Mouse (Mus musculus) c-Kit-negative CD71-positive TER-119-positive erythroid progenitor cells, embryonic 14.5 days (primary cell): Measurements from ENCODE around the gene Tmem242.
"Not testable (repeated sequence)": the region's sequence is repeated elsewhere in the genome, so short reads cannot be mapped to it uniquely, and the experiment has no call there.

Experiments used
- DNase-seq: peaks from one replicate; pipeline ENCODE4 v3.0.0-alpha.2; 2013; ENCODE audit warnings: low read depth, low spot score

The Tmem242 gene

DNA sequence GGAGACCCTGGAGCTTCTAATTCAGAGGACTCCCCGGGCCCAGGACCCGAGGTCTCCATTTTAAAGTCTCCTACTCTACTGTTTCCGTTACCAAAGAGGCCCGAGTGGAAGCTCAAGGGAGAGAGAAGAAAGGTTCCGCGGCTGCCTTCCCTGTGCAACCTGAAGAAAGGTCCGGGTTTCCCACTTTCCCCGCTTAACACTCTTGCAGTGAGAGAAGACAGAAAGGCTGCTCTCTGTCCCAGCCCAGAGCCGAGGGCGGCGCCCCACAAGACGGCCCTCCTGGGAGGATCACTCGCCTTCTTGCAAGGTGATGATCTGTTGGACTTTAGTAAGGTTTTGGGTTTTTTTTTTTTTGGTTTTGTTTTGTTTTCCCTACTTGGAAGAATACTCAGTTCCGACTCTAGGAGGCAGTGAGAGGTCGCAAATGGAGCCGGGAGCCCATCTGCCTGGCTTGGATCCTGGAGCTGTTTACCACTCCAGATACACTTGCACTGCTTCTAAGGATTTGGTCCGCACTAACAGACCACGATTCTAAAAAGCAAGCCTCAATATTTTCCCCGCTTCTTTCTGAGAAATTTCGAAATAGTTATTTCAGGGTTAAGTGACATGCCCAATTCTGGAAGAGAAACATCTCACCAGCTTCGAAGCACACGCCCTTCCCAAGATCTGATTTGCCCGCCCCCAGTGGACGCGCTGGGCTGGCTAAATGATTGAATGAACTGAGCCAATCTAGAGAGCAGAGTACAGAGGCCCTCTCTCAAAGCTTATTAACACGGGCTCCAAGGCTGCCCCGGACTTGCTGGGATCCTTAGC lies at the start of gene Tmem242:
Gene Tmem242 (minus strand): TSS at position 101 of the 813 bp plus-strand sequence.
- DNase-seq: peak; percentile 76

GRCm38 (mm10) chr17:5488156-5488555 lies 48.1 kb upstream of the Tmem242 start:
- no peak for DNase-seq

DNA sequence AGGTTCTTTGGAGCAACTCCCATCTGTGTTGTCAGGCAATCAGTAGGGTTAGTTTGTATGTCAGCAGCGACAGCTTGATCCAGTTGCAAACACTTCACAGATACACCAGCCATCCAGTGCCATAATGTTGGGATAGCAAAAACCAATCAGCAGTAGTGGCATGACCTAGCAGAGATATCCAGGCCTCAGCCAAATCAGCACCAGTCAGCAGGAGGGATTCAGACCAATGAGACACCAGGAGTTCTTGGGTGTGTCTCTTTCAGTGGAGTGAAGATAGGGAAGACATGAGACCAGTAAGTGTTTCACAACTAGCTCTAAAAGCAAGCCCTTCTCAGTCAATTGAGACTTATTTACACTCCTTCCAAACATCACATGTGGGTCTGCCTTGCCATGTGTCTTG lies 44.6 kb upstream of the Tmem242 start:
- no peak for DNase-seq

DNA sequence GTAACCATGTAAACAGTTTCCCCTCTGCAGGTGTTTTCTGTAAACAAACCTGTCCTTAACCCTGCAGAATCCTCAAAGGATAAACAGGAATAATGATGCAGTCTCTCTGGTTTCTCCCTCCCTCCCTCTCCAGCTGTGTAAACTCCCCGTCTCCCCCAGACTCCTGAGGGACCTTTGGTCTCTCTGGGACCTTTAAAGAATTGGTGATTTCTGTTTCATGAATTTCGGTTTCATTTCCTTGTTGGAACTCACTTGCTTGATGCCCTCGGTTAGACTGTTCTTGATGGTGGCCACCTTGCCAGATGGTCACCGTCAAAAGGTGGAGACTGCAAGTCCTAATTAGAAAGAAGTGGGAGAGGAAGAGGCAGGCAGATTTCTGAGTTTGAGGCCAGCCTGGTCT lies 43.4 kb upstream of the Tmem242 start:
- no peak for DNase-seq

DNA sequence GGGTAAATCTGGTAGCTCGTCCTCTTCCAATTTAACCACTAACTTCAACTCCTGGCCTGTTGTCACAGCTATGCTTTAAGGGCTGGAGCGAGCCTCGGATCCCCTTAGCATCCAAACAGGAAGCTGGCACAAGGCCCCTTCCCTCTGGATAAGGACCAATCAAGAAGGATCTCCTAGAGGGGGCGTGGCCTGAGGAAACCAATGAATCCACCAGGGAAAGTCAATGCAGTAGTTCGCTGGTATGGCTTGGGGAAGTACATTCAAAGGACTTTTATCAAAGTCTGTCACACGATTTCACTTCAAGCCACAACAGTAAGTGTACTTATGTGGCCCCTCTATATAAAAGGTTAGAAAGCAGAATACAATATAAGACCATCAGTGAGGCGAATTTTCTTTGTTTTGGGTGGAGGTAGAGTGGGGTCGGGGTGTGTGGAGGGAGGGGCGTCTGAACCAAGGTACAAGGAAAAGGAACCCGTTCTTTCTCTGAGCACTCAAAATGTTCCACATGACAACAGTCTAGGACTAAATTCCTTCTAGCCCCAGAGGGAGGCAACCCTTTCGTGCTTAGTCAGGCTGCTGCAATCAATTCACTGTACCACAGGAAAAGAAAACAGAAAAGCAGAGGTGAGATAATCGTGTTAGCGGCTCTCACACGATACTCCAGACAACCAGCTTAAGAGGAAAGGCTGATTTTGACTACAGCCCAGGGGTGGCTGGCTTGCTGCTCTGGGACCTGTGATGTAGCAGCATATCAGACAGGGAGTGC lies 36.1 kb upstream of the Tmem242 start:
- DNase-seq: no peak

DNA sequence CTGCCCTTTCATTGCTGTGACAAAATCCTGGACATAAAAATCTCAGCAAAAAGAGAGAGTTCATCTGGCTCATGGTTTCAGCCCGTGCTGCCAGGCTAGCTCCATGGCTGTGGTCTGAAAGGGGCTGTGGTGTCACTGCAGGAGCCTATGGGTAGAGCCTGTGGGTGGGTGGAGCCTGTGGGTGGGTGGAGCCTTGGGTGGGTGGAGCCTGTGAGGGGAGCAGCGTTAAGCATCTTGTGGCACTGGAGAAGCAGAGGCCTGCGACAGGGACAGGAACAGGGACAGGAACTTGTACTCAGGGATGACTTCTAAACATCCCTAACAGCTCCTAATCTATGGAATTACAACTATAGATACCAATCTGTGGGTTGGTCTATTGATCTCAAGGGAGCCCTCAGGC lies 32.2 kb upstream of the Tmem242 start:
- no peak for DNase-seq

DNA sequence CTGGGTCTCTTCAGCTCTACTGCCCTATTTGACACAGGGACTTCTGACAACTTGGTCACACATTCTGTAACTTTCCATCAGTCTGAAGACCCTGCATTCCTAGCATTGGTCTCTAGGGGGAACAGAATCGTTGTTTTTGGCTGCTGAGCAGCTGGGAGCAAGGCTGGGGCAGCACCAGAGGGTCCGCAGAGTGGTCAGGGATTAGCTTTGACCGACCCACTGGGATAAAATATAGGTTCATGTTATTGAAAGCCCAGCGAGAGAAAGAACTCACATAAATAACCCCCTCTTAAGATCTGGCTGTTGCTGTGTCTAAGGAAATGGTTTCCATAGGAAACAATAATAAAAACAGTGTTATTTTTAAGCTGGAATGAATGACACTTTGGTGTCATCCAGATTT lies 27.1 kb upstream of the Tmem242 start:
- DNase-seq: no peak

DNA sequence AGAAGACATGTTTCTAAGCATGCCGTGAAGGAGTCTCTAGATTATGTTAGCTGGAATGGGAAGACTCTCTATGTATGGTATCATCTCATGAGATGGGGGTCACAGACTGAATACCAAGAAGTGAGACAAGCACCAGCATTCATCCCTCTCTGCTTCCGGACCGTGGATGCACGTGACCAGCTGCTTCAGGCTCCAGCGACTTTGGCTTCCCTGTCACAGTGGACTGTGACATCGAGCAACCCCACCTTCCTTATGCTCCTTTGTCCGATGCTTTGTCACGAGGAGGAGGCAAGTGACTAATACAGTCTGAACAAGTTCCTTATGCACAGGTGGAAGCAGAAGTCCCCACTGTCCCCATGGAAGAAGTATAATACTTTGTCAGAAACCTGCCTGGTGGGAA lies 26.7 kb upstream of the Tmem242 start:
- DNase-seq: no peak

- DNase-seq: no peak
Observed at GRCm38 (mm10) chr17:5463912-5464311, 23.9 kb upstream of the Tmem242 start.

GRCm38 (mm10) chr17:5453657-5454056 lies 13.6 kb upstream of the Tmem242 start:
- DNase-seq: no peak

GRCm38 (mm10) chr17:5443751-5444150 lies 3.7 kb upstream of the Tmem242 start:
- no peak for DNase-seq

DNA sequence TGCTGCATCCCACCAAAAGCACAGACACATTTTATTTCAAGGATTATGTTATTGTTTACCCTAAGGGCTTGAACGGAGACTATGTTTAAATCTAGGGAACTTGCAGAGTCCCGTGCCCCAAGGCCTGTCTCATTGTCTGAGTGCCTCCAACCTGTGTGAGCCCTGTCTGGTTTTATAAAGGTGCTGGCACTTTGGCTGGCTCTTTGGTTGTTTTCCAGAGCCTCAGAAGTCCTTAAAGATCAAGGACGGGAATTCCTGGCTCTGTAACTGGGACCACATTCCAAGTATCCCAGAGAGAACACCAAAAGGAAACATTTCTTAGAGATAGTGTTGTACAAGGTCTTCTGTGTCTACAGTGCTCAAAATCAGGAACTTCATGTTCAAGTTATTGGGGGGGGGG lies 3.2 kb upstream of the Tmem242 start:
- no peak for DNase-seq

- not testable (repeated sequence) for DNase-seq
Observed at GRCm38 (mm10) chr17:5442403-5442802, 2.3 kb upstream of the Tmem242 start.

- DNase-seq: no peak
Observed at GRCm38 (mm10) chr17:5439831-5440158, 264 bp downstream of the Tmem242 start.

- DNase-seq: no peak
Observed at GRCm38 (mm10) chr17:5429772-5430133, 10.3 kb downstream of the Tmem242 start.

DNA sequence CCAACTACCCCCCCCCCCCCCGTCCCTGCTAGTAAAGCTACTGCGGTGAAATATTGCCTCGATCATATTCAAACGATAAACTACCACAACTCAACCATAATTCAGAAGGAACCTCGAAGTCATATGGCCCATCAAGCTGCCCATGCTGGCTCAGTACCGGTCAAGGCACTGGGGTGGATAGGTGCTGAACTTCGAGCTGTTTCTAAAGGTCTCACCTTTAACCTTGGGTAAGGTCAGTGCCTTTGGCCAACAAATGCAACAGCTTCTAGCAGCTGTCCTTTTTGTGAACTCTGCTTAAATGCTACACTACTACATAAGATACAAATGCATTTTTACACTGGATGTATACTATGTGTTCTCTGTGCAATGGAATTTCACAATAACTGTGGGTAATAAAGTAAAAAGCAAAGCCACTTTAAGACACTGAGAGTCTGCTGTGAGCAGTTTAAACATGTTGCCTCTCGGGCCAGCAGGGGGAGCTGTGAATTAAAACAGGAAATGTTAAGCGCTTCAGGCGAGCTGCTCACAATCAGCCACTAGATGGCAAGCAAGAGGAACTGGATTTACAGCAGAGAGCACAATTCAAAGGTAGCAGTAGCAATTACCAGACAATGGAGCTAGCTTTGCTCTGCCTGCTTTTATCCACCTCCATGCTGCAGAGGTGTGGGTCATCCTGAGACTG lies 10.8 kb downstream of the Tmem242 start:
- peak; percentile 81 for DNase-seq

DNA sequence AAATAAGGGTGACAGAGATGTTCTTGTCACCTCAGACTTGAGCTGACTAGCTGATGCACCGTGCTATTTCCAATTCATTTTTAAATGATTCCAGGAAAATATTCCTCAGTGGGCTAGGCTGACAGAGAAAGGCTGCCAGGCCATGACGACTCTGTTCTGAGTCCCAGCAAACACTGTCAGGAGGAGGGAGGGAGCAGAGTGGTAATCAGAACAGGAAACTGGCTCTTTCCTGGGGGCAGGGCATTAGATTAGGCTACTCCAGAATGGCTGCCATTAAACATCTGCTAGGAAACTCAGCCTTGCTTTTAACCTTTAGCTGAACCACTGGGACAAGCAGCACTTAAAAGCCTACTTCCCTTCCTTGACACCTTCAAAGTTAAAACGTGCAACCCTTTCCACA lies 14.9 kb downstream of the Tmem242 start:
- DNase-seq: no peak

DNA sequence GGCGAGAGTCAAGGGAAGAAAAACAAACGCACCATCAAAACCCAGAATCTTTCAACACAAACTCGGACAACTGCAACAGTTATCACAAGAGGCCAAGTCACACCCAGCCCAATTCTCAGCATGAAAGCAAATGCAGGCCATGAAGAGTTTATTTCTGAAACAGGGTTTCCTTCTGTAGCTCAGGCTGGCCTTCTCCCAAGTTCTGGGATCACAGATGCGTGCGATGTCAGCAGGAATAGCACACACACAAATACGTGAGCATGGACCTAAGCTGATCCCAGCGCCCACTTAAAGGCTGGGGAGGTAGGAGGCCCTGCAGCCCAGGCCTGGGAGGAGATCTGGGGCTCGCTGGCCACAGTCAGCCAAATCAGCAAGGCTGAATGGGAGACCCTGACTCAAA lies 15.9 kb downstream of the Tmem242 start:
- no peak for DNase-seq

GRCm38 (mm10) chr17:5421835-5422234 lies 18.2 kb downstream of the Tmem242 start:
- no peak for DNase-seq

DNA sequence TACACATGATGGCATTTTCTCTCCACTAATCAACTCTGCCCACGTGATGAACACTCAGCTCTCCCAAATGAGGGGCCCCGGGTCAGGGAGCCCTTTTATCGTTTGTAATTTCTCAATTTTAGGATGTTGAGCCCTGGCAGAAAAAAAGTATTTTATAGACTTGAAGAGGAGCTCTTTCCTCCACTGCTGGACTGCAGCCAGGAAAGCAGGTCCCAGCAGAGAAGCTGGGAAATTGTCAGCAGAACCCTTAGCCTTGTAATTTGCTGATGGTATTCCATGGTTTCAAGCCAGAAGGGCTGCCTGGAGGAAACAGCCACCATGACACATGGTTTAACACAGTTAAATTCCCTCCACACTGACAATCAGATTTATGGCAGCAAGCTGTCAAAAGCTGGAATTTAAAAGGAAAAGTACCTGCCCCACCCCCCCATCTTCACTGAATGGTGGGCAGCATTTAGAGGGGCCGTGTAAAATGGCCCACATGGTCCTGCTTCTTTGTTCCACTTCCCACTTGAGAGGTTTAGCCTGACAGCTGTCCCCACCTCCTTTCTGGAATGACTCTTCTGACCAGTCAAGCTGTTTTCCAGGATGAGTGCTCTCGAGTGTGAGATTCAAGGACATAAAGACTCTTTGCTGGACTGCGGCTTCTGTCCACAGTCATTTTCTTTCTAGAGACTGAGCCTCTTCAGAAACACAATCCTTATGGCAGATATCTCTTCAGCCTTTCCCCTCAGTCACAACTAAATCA lies 20.1 kb downstream of the Tmem242 start:
- DNase-seq: no peak

- DNase-seq: no peak
Observed at GRCm38 (mm10) chr17:5419056-5419455, 21.0 kb downstream of the Tmem242 start.

GRCm38 (mm10) chr17:5418545-5418944 lies 21.5 kb downstream of the Tmem242 start, which contains the start of gene Ldhal6b:
TSS of gene Ldhal6b (minus strand) at chr17:5418767.
- no peak for DNase-seq
